Mouse (Mus musculus) Patski (cell line): Measurements from ENCODE around the gene Hcfc2. TPM values are rescaled to one million over a fixed set of nuclear protein-coding genes. Genes with fewer than 3 reads are reported as not detected.
A peak's percentile ranks its signal among the peaks of the same experiment; 100 is the strongest.

Experiments
- ATAC-seq: fragments of 100-300 bp; one replicate; pipeline ENCODE4 v1.8.0; 2021
- CTCF ChIA-PET: fragments of 350-600 bp; sonication (Branson Sonifier 250); formaldehyde crosslinking; loops from one replicate; lab custom pipeline; 2022; ENCODE audit warnings: inconsistent platforms; lab: Charles Lee
- POLR2A ChIA-PET: fragments of 350-600 bp; sonication (Branson Sonifier 250); formaldehyde crosslinking; loops from one replicate; lab custom pipeline; 2022; ENCODE audit warnings: antibody characterized with exemption, inconsistent platforms; lab: Charles Lee
- DNase-seq: peaks from one replicate; pipeline ENCODE4 v3.0.0-alpha.2; 2011; ENCODE audit warnings: low read depth, low spot score
- H3K27me3 ChIP-seq: fragments of 371-371 bp; one replicate; pipeline ENCODE4 v1.5.1; 2021
- CTCF ChIP-seq: fragments of 100-300 bp; IDR thresholded peaks from one replicate; pipeline ENCODE4 v1.5.1; 2021
- in situ Hi-C: fragments of 300-500 bp; cut with MboI; formaldehyde crosslinking; loops from 3 replicates; pipeline ENCODE4 v1.11.1; 2018; ENCODE audit warnings: low pct_unique_long_range_greater_than_20kb, mixed read lengths
- polyA plus RNA-seq: library from polyadenylated mRNA; unstranded; gene quantifications from one replicate; pipeline ENCODE4 v1.2.3, GENCODE M21; 2021

Gene Hcfc2
- polyA plus RNA-seq, 1 experiment from 2014 or later: 22.4 TPM

GRCm38 (mm10) chr10:82699296-82699941, 3.5 kb downstream of the Hcfc2 start:
- no peak for DNase-seq
- no peak for TF ChIP-seq CTCF

GRCm38 (mm10) chr10:82741354-82741753, 45.4 kb downstream of the Hcfc2 start:
- in situ Hi-C loops: no loop called here
- POLR2A ChIA-PET: no interaction called here
- TF ChIP-seq CTCF: no peak
- no peak for DNase-seq
- CTCF ChIA-PET: no interaction called here
- no peak for ATAC-seq
- H3K27me3 ChIP-seq: no peaks in the 10 kb centered on the region

More at GRCm38 (mm10) chr10:82699296-82699941, 3.5 kb downstream of the Hcfc2 start:
- in situ Hi-C loops: no loop called here
- ChIA-PET POLR2A (interaction anchor here (0.7 to 0.8 kb wide), 2 partner anchors 12 to 28 kb away, joined by 3 to 4 read pairs; no protein-coding TSS in a partner anchor), CTCF (interaction anchor here (1.2 to 1.3 kb wide), 2 partner anchors 10 to 21 kb away, joined by 3 read pairs; no protein-coding TSS in a partner anchor)
- ATAC-seq: peak; percentile 61
- no peaks in the 10 kb centered on the region for H3K27me3 ChIP-seq

DNA sequence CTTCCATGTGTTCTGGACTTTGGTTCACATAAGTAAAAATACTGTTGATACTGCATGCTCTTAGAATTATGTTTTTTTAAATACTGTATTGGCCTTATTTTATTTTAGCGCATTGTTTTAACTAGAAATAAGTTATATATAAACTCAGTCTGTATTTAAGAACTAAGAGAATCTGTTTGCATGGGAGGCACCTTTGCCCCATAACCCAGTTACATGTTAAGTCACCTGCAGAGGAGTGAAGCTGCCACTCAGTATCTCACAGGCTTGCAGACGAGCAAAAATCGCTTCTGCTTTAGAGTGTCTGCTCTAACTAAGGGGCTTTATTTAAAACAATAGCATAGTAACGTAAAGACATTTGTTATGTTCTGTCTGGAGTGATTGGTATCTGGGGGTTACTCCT, 45.9 kb downstream of the Hcfc2 start:
- CTCF ChIA-PET: no interaction called here
- no peak for TF ChIP-seq CTCF

GRCm38 (mm10) chr10:82742578-82742977, 46.6 kb downstream of the Hcfc2 start:
- ChIA-PET POLR2A (no interaction called here), CTCF (no interaction called here)
- ATAC-seq: no peak
- no peak for TF ChIP-seq CTCF
- H3K27me3 ChIP-seq: no peaks in the 10 kb centered on the region
- in situ Hi-C loops: no loop called here
- DNase-seq: no peak

More for the DNA sequence above, 45.9 kb downstream of the Hcfc2 start:
- ATAC-seq (no peak), DNase-seq (no peak)
- POLR2A ChIA-PET: no interaction called here
- in situ Hi-C loops: no loop called here
- no peaks in the 10 kb centered on the region for H3K27me3 ChIP-seq

DNA sequence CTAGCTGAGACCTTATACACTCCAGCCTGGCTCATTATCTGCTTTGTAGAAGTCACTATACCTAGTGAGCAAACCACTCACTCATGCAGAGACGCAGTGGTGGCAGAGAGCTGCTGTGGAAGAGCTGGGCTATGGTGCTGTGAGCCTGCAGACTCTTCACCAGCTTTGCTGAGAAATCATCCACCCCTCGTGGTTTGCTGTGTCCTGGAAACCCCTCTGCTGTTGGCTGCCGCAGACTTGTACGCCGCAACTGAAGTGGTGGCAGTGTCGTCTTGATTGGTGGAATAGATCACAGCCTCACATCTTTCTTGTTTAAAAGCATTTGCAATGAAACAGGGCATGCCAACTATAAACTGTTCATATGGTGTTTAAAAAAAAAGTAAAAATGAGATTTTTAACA, 48.3 kb downstream of the Hcfc2 start:
- no peaks in the 10 kb centered on the region for H3K27me3 ChIP-seq
- DNase-seq (no peak), ATAC-seq (no peak)
- ChIA-PET CTCF (no interaction called here), POLR2A (no interaction called here)
- in situ Hi-C loops: no loop called here
- no peak for TF ChIP-seq CTCF

DNA sequence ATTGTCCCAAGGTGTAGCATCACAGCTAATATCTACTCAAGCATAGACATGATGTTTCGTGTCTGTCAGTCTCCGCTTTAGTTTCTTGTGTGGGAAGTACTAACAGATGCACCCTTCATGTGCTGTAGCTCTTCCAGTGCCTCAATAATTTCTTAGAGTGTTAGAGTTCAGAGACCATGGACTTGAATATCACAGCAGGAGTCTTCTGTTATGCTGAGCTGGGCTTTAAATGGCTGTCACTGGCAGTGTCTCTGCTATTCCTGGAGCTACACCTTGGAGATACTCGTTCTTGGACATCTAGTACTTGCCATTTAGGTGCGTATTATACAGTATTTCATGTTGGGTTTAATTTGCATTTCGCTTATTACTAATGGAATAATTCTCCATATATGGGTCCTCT, 49.3 kb downstream of the Hcfc2 start:
- POLR2A ChIA-PET: no interaction called here
- in situ Hi-C loops: no loop called here
- ATAC-seq: no peak
- no peak for TF ChIP-seq CTCF
- CTCF ChIA-PET: no interaction called here
- H3K27me3 ChIP-seq: no peaks in the 10 kb centered on the region
- no peak for DNase-seq

GRCm38 (mm10) chr10:82746988-82747850, 51.3 kb downstream of the Hcfc2 start:
- in situ Hi-C loops: no loop called here
- H3K27me3 ChIP-seq: no peaks in the 10 kb centered on the region
- TF ChIP-seq CTCF: no peak
- ATAC-seq (no peak), DNase-seq (no peak)
- ChIA-PET POLR2A (no interaction called here), CTCF (no interaction called here)

DNA sequence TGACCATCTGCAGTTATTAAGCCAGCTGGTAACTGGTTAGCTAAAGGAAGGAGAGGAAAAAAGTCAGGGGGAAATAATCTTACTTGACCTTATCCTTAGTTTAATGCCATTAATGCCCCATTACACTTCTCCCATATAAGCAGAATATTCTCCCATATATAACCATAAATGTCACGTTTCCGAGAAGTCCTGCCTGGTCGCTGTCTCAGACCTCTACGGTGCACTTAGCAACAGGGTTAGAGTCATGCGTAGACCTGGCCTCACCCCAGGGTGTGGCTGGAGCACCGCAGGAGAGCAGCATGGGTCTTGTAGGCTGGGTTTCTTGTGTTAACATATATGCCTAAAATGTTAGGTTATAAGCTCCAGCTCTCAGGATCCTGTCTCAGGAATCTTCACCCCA, 54.8 kb downstream of the Hcfc2 start:
- no peak for ATAC-seq
- no peak for TF ChIP-seq CTCF
- POLR2A ChIA-PET: no interaction called here
- no peak for DNase-seq
- in situ Hi-C loops: no loop called here
- no peaks in the 10 kb centered on the region for H3K27me3 ChIP-seq
- CTCF ChIA-PET: interaction anchor here (1.1 to 2.5 kb wide), 2 partner anchors 9 to 12 kb away, joined by 3 to 6 read pairs; no protein-coding TSS in a partner anchor

GRCm38 (mm10) chr10:82752921-82753320, 57.0 kb downstream of the Hcfc2 start:
- in situ Hi-C loops: no loop called here
- POLR2A ChIA-PET: no interaction called here
- DNase-seq (no peak), ATAC-seq (no peak)
- TF ChIP-seq CTCF: no peak
- H3K27me3 ChIP-seq: no peaks in the 10 kb centered on the region
- CTCF ChIA-PET: no interaction called here

DNA sequence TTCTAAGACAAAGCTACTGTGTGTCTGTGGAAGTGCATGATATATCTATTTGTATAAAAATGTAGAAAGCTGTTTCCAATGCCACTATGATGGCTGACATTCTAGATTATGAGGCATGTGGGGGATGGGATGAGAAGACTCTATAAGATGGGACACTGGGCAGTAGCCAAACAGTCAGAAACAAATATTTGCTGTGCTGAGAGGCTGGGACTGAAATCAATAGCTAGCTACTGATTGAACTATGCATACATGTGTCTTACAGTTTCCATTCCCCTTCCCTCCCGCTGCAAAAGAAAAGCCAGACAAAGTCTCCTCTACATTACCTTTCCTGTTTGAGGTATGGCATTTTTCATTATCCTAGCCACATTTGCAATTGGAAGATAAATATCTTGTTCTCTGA, 58.7 kb downstream of the Hcfc2 start:
- no peak for TF ChIP-seq CTCF
- no peaks in the 10 kb centered on the region for H3K27me3 ChIP-seq
- ChIA-PET POLR2A (interaction anchor here (1.1 to 1.4 kb wide), 2 partner anchors 9 to 25 kb away, joined by 3 read pairs; partner anchors contain the start of gene Nfyb), CTCF (no interaction called here)
- DNase-seq: no peak
- ATAC-seq: no peak
- in situ Hi-C loops: no loop called here
